Mouse (Mus musculus): ENCODE data around the gene Rpl36al. TPM values are rescaled to one million over a fixed set of nuclear protein-coding genes. Genes with fewer than 3 reads are reported as not detected.

Rpl36al gene
- polyA plus RNA-seq, 1 experiment from 2014 or later: 974 TPM

GRCm38 (mm10) chr12:69179371-69179770, 4.5 kb downstream of the Rpl36al start:
- DNase-seq (ENCODE audit: low spot score) (no peak), ATAC-seq (ENCODE audit: low FRiP score, low TSS enrichment) (no peak)
- WGBS: 55% methylated on average over 12 of the region's 12 CpGs
- Histone ChIP-seq H3K9me3 (ENCODE audit: control insufficient read depth, low read length) (no peaks in the 10 kb centered on the region), H3K27ac (replicated peaks) (no peak overlapping the region), H3K4me2 (replicated peaks; ENCODE audit: low read depth) (no peak overlapping the region), H3K36me3 (ENCODE audit: control insufficient read depth, insufficient read depth, low read length) (peaks cover 2% of the 10 kb centered on the region; the same call in 1 of the 2 replicates), H3K4me1 (replicated peaks; ENCODE audit: control insufficient read depth, insufficient read depth) (no peaks in the 10 kb centered on the region), H3K27me3 (ENCODE audit: control insufficient read depth, insufficient read depth, low read length) (no peaks in the 10 kb centered on the region), H3K9ac (ENCODE audit: low read length) (no peak overlapping the region), H3K4me3 (ENCODE audit: low read depth, low read length) (no peak overlapping the region)
- TF ChIP-seq EP300 (optimal IDR thresholded peaks at IDR 0.05) (no peak), CTCF (IDR thresholded peaks at IDR 0.05; ENCODE audit: low read depth) (no peak)

GRCm38 (mm10) chr12:69177526-69177925, 6.4 kb downstream of the Rpl36al start:
- no peak overlapping the region for H3K4me2 ChIP-seq (replicated peaks; ENCODE audit: low read depth)
- DNase-seq (ENCODE audit: low spot score) (no peak), ATAC-seq (ENCODE audit: low FRiP score, low TSS enrichment) (no peak)
- no peaks in the 10 kb centered on the region for H3K4me1 ChIP-seq (replicated peaks; ENCODE audit: control insufficient read depth, insufficient read depth)
- no peak for TF ChIP-seq EP300 (optimal IDR thresholded peaks at IDR 0.05)
- no peak for TF ChIP-seq CTCF (IDR thresholded peaks at IDR 0.05; ENCODE audit: low read depth)
- WGBS: 84% methylated on average over 3 of the region's 3 CpGs
- H3K9ac ChIP-seq (ENCODE audit: low read length): no peak overlapping the region
- no peak overlapping the region for H3K27ac ChIP-seq (replicated peaks)
- H3K9me3 ChIP-seq (ENCODE audit: control insufficient read depth, low read length): no peaks in the 10 kb centered on the region
- peaks cover 2% of the 10 kb centered on the region; the same call in 1 of the 2 replicates for H3K36me3 ChIP-seq (ENCODE audit: control insufficient read depth, insufficient read depth, low read length)
- H3K27me3 ChIP-seq (ENCODE audit: control insufficient read depth, insufficient read depth, low read length): no peaks in the 10 kb centered on the region
- H3K4me3 ChIP-seq (ENCODE audit: low read depth, low read length): no peak overlapping the region

- H3K36me3 ChIP-seq (ENCODE audit: control insufficient read depth, insufficient read depth, low read length): no peaks in the 10 kb centered on the region
- no peaks in the 10 kb centered on the region for H3K9me3 ChIP-seq (ENCODE audit: control insufficient read depth, low read length)
- no peak overlapping the region for H3K4me3 ChIP-seq (ENCODE audit: low read depth, low read length)
- no peaks in the 10 kb centered on the region for H3K27me3 ChIP-seq (ENCODE audit: control insufficient read depth, insufficient read depth, low read length)
- H3K9ac ChIP-seq (ENCODE audit: low read length): no peak overlapping the region
- H3K4me2 ChIP-seq (replicated peaks; ENCODE audit: low read depth): no peak overlapping the region
- ATAC-seq (ENCODE audit: low FRiP score, low TSS enrichment) (peak; percentile 78), DNase-seq (ENCODE audit: low spot score) (no peak)
- no peaks in the 10 kb centered on the region for H3K4me1 ChIP-seq (replicated peaks; ENCODE audit: control insufficient read depth, insufficient read depth)
- no peak overlapping the region for H3K27ac ChIP-seq (replicated peaks)
- WGBS: 80% methylated on average over 3 of the region's 3 CpGs
- TF ChIP-seq CTCF (IDR thresholded peaks at IDR 0.05; ENCODE audit: low read depth) (no peak), EP300 (optimal IDR thresholded peaks at IDR 0.05) (no peak)
These were observed 7.9 kb downstream of the Rpl36al start for GRCm38 (mm10) chr12:69175975-69176374.

GRCm38 (mm10) chr12:69171307-69171706, 12.6 kb downstream of the Rpl36al start:
- Histone ChIP-seq H3K4me3 (ENCODE audit: low read depth, low read length) (no peak overlapping the region), H3K4me1 (replicated peaks; ENCODE audit: control insufficient read depth, insufficient read depth) (no peaks in the 10 kb centered on the region), H3K9me3 (ENCODE audit: control insufficient read depth, low read length) (no peaks in the 10 kb centered on the region), H3K9ac (ENCODE audit: low read length) (no peak overlapping the region), H3K27ac (replicated peaks) (no peak overlapping the region), H3K4me2 (replicated peaks; ENCODE audit: low read depth) (no peak overlapping the region), H3K27me3 (ENCODE audit: control insufficient read depth, insufficient read depth, low read length) (no peaks in the 10 kb centered on the region), H3K36me3 (ENCODE audit: control insufficient read depth, insufficient read depth, low read length) (no peaks in the 10 kb centered on the region)
- WGBS: 91% methylated on average over 2 of the region's 2 CpGs
- TF ChIP-seq EP300 (optimal IDR thresholded peaks at IDR 0.05) (no peak), CTCF (IDR thresholded peaks at IDR 0.05; ENCODE audit: low read depth) (no peak)
- DNase-seq (ENCODE audit: low spot score): no peak
- no peak for ATAC-seq (ENCODE audit: low FRiP score, low TSS enrichment)

GRCm38 (mm10) chr12:69168461-69169106, 15.3 kb downstream of the Rpl36al start, which contains the start of gene Lrr1:
Gene Lrr1 (plus strand): TSS chr12:69168814.
- Histone ChIP-seq H3K4me2 (replicated peaks; ENCODE audit: low read depth) (peak within 1 kb of the TSS; percentile 93), H3K27ac (replicated peaks) (0 out of 2 replicates have a peak within 1 kb of the TSS, but pooled peaks have one; percentile 31), H3K4me3 (ENCODE audit: low read depth, low read length) (peak within 1 kb of the TSS; percentile 65), H3K9me3 (ENCODE audit: control insufficient read depth, low read length) (no peaks in the 10 kb centered on the region), H3K27me3 (ENCODE audit: control insufficient read depth, insufficient read depth, low read length) (no peaks in the 10 kb centered on the region), H3K4me1 (replicated peaks; ENCODE audit: control insufficient read depth, insufficient read depth) (no peaks in the 10 kb centered on the region), H3K9ac (ENCODE audit: low read length) (peak within 1 kb of the TSS; percentile 61), H3K36me3 (ENCODE audit: control insufficient read depth, insufficient read depth, low read length) (no peaks in the 10 kb centered on the region)
- peak; percentile 81 for ATAC-seq (ENCODE audit: low FRiP score, low TSS enrichment)
- DNase-seq (ENCODE audit: low spot score): peak; percentile 83
- under 1% methylated on average over 40 of the region's 40 CpGs for WGBS
- peak; percentile 98 for TF ChIP-seq EP300 (optimal IDR thresholded peaks at IDR 0.05)
- TF ChIP-seq CTCF (IDR thresholded peaks at IDR 0.05; ENCODE audit: low read depth): 0 out of 2 replicates have a peak, but pooled peaks have one; percentile 5

Data from stomach, postnatal 0 days (tissue).